Mouse (Mus musculus) lung, embryonic 14.5 days (tissue): Measurements from ENCODE around the gene Ciita. TPM values are rescaled to one million over a fixed set of nuclear protein-coding genes. Genes with fewer than 3 reads are reported as not detected.

Source experiments
- ATAC-seq: fragments of 200-750 bp; cut with Nextera tagmentation; 2 replicates; pipeline ENCODE4 v1.8.0; 2017; ENCODE audit warnings: mild to moderate bottlenecking, moderate TSS enrichment, moderate library complexity; ENCODE audit not compliant: insufficient read depth
- DNase-seq: peaks from one replicate; pipeline ENCODE4 v3.0.0-alpha.2; 2015
- H3K27ac ChIP-seq: fragments of 300-500 bp; sonication (generic); 2 replicates; pipeline ENCODE4 v1.5.1; 2014; ENCODE audit warnings: low read depth, mild to moderate bottlenecking, moderate library complexity
- H3K27me3 ChIP-seq: fragments of 300-500 bp; sonication (generic); 2 replicates; pipeline ENCODE4 v1.6.1; 2014; ENCODE audit warnings: low read length, control low read depth; ENCODE audit not compliant: insufficient read depth
- H3K36me3 ChIP-seq: fragments of 300-500 bp; sonication (generic); 2 replicates; pipeline ENCODE4 v1.6.1; 2014; ENCODE audit warnings: control low read depth; ENCODE audit not compliant: insufficient read depth
- H3K4me1 ChIP-seq: fragments of 300-500 bp; sonication (generic); 2 replicates; pipeline ENCODE4 v1.6.1; 2014; ENCODE audit warnings: antibody characterized with exemption, control low read depth; ENCODE audit not compliant: insufficient read depth
- H3K4me2 ChIP-seq: fragments of 300-500 bp; sonication (generic); 2 replicates; pipeline ENCODE4 v1.6.1; 2014; ENCODE audit warnings: mild to moderate bottlenecking
- H3K4me3 ChIP-seq: fragments of 300-500 bp; sonication (generic); 2 replicates; pipeline ENCODE4 v1.5.1; 2014; ENCODE audit warnings: low read depth, low read length
- H3K9ac ChIP-seq: fragments of 300-500 bp; sonication (generic); 2 replicates; pipeline ENCODE4 v1.6.1; 2014
- H3K9me3 ChIP-seq: fragments of 300-500 bp; sonication (generic); 2 replicates; pipeline ENCODE4 v1.6.1; 2016; ENCODE audit warnings: low read depth, low read length, control low read depth
- CTCF ChIP-seq: IDR thresholded peaks from 2 replicates; pipeline ENCODE4 v1.5.1; 2016; ENCODE audit warnings: antibody characterized with exemption, low read depth
- WGBS: fragments of 180-500 bp; shearing (Covaris S2); extraction: QIAGEN DNeasy Blood & Tissue Kit; methylation state at CpG from one replicate; pipeline ENCODE4 v1.1.7; 2014; 5-methylcytosine and 5-hydroxymethylcytosine counted together
- polyA plus RNA-seq: library from polyadenylated mRNA; unstranded; fragments of >200 nt; fragmentation: Nextera tagmentation; extraction: Ambion mirVana; gene quantifications from 2 replicates; pipeline ENCODE4 v1.2.1, GENCODE M21; 2014

Gene Ciita
- polyA plus RNA-seq, 1 experiment from 2014 or later, result 0.25 TPM

GRCm38 (mm10) chr16:10443723-10444122 lies 36.1 kb upstream of the Ciita start:
- H3K4me1 ChIP-seq, result 0 out of 2 replicates have a peak, but pooled peaks cover 5% of the 10 kb centered on the region
- no peak for DNase-seq
- no peak overlapping the region for H3K4me3 ChIP-seq
- no peak for TF ChIP-seq CTCF
- H3K4me2 ChIP-seq, result no peak overlapping the region
- H3K27ac ChIP-seq, result no peak overlapping the region
- H3K36me3 ChIP-seq, result no peaks in the 10 kb centered on the region
- H3K27me3 ChIP-seq, result no peaks in the 10 kb centered on the region
- ATAC-seq, result no peak
- no peak overlapping the region for H3K9ac ChIP-seq
- H3K9me3 ChIP-seq, result no peaks in the 10 kb centered on the region

DNA sequence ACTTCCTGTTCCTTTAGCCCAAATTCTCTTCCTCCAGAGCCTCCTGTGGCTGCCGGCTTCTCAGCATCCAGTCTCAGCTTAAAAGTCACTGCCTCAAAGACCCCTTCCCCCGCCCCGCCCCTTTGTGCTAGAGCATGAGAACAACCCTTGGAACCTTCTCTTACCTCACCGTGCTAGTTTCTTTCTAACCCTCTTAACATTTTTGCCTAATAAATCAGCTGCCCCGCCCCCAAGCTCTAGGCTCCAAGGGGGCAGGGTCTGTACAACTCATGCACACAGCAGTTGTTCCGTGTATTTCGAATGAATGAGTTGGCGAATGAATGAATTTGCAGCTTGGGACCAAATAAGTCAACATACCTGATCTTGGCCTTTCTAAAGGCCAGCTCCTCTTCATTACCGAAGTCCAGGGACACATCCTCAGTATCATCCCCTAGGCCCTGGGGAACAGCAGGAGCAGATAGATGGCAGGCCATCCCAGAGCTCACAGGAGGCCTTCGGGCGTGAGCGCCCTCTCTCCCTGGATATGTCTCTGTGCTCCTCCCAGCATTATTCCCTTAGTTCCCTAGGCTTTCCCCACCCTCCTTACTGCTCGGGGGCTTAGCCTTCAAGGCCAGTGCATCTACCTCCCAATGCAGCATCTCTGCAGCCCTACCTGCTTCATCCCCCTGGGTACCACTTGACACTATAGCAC lies 33.1 kb upstream of the Ciita start:
- 26% methylated on average over 13 of the region's 13 CpGs for WGBS
- 0 out of 2 replicates have a peak, but pooled peaks cover 5% of the 10 kb centered on the region for H3K4me1 ChIP-seq
- peak overlapping the region; percentile 67 for H3K4me2 ChIP-seq
- H3K36me3 ChIP-seq, result no peaks in the 10 kb centered on the region
- ATAC-seq, result peak; percentile 68
- peak overlapping the region; percentile 33 for H3K4me3 ChIP-seq
- peak overlapping the region; percentile 20 for H3K9ac ChIP-seq
- no peaks in the 10 kb centered on the region for H3K27me3 ChIP-seq
- peak; percentile 46 for DNase-seq
- no peak overlapping the region for H3K27ac ChIP-seq
- no peak for TF ChIP-seq CTCF
- no peaks in the 10 kb centered on the region for H3K9me3 ChIP-seq

- ATAC-seq, result peak; percentile 96
- DNase-seq, result peak; percentile 91
- H3K27me3 ChIP-seq, result no peaks in the 10 kb centered on the region
- 2% methylated on average over 12 of the region's 12 CpGs for WGBS
- no peak within 1 kb of the TSS for H3K27ac ChIP-seq
- no peaks in the 10 kb centered on the region for H3K9me3 ChIP-seq
- no peak for TF ChIP-seq CTCF
- H3K4me2 ChIP-seq, result peak within 1 kb of the TSS; percentile 67
- peak within 1 kb of the TSS; percentile 20 for H3K9ac ChIP-seq
- peaks cover 9% of the 10 kb centered on the region; the same call in 1 of the 2 replicates for H3K4me1 ChIP-seq
- no peaks in the 10 kb centered on the region for H3K36me3 ChIP-seq
- peak within 1 kb of the TSS; percentile 33 for H3K4me3 ChIP-seq
Observed at GRCm38 (mm10) chr16:10447264-10447594, 32.6 kb upstream of the Ciita start, which contains the start of gene Tvp23a. Gene Tvp23a (minus strand): TSS chr16:10447362.

DNA sequence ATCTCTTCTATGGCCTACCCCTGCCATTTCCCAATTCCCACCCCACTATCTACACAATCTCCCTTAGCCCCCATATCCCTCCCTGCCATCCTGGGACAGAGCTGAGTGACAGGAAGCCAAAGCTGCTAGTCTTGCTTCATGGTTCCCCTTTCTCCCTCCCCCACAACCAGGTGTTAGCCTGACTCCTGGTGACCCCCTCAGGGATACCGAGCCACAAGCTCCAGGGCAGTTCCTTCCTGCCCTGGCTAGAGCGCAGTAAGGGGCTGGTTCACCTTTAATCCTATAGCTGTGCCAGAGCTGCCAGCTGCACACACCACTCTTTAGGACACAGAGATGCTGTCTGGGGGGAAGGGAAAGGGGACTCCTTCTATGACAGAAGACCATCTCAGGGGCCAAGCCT lies 32.1 kb upstream of the Ciita start:
- peak overlapping the region; percentile 20 for H3K9ac ChIP-seq
- ATAC-seq (no peak), DNase-seq (no peak)
- no peak for TF ChIP-seq CTCF
- H3K4me3 ChIP-seq, result peak overlapping the region; percentile 33
- H3K27me3 ChIP-seq, result no peaks in the 10 kb centered on the region
- WGBS, result 57% methylated on average over 2 of the region's 2 CpGs
- H3K9me3 ChIP-seq, result no peaks in the 10 kb centered on the region
- peak overlapping the region; percentile 67 for H3K4me2 ChIP-seq
- no peak overlapping the region for H3K27ac ChIP-seq
- H3K4me1 ChIP-seq, result peaks cover 13% of the 10 kb centered on the region
- H3K36me3 ChIP-seq, result no peaks in the 10 kb centered on the region

GRCm38 (mm10) chr16:10448931-10449330 lies 30.9 kb upstream of the Ciita start:
- WGBS, result 84% methylated on average over 9 of the region's 9 CpGs
- TF ChIP-seq CTCF, result no peak

GRCm38 (mm10) chr16:10451906-10452305 lies 28.0 kb upstream of the Ciita start:
- DNase-seq (no peak), ATAC-seq (no peak)
- Histone ChIP-seq H3K4me3 (no peak overlapping the region), H3K4me2 (no peak overlapping the region), H3K36me3 (no peaks in the 10 kb centered on the region), H3K9ac (no peak overlapping the region), H3K27ac (peak overlapping the region; percentile 13; the same call in 1 of the 2 replicates), H3K27me3 (no peaks in the 10 kb centered on the region), H3K9me3 (no peaks in the 10 kb centered on the region), H3K4me1 (peaks cover 16% of the 10 kb centered on the region)
- TF ChIP-seq CTCF, result no peak
- 71% methylated on average over 2 of the region's 2 CpGs for WGBS

More at GRCm38 (mm10) chr16:10448931-10449330, 30.9 kb upstream of the Ciita start:
- Histone ChIP-seq H3K4me1 (peaks cover 16% of the 10 kb centered on the region), H3K4me3 (no peak overlapping the region), H3K4me2 (no peak overlapping the region), H3K36me3 (no peaks in the 10 kb centered on the region), H3K9me3 (no peaks in the 10 kb centered on the region), H3K27me3 (no peaks in the 10 kb centered on the region), H3K27ac (no peak overlapping the region), H3K9ac (no peak overlapping the region)
- DNase-seq (no peak), ATAC-seq (no peak)

DNA sequence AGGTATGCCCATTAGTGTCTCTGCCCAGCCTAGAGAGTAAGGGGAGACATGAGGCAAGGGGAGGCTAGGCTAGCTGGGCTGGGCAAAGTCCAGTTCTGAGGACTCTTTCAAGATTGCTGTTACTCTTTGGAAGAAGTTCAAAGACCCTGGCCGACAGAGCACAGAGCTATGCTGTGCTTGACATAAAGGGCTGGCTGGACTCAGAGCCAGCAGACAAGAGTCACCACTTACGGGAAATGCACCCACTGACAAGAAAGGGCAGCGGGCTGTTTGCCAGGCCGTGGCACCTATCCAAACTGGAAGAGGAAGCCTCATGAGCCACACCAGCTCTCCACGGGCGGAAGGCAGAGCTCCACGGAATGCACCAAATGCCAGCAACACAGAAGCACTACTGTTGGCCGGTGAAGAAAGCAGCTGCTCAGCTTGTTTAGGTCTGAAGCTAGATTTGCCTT lies 27.4 kb upstream of the Ciita start:
- H3K9me3 ChIP-seq, result no peaks in the 10 kb centered on the region
- WGBS, result 32% methylated on average over 8 of the region's 8 CpGs
- no peak overlapping the region for H3K4me2 ChIP-seq
- no peak for TF ChIP-seq CTCF
- ATAC-seq, result peak; percentile 93
- peak; percentile 92 for DNase-seq
- no peak overlapping the region for H3K4me3 ChIP-seq
- no peaks in the 10 kb centered on the region for H3K27me3 ChIP-seq
- H3K36me3 ChIP-seq, result no peaks in the 10 kb centered on the region
- H3K9ac ChIP-seq, result no peak overlapping the region
- peaks cover 15% of the 10 kb centered on the region for H3K4me1 ChIP-seq
- H3K27ac ChIP-seq, result peak overlapping the region; percentile 46; the same call in 1 of the 2 replicates
